Mouse (Mus musculus) olfactory bulb, adult 2 months (tissue): ENCODE results near the gene Vsx1.

ENCODE experiments used
- CTCF ChIP-seq: fragments of 200-500 bp; IDR thresholded peaks from 2 replicates; pipeline ENCODE4 v1.5.1; 2012; ENCODE audit warnings: low read depth, mild to moderate bottlenecking, low read length, moderate library complexity; ENCODE audit not compliant: insufficient read depth
- POLR2A ChIP-seq: fragments of 200-500 bp; IDR thresholded peaks from 2 replicates; pipeline ENCODE4 v1.6.1; 2012; ENCODE audit warnings: mild to moderate bottlenecking, low read depth, low read length, moderate library complexity; ENCODE audit not compliant: insufficient read depth

DNA sequence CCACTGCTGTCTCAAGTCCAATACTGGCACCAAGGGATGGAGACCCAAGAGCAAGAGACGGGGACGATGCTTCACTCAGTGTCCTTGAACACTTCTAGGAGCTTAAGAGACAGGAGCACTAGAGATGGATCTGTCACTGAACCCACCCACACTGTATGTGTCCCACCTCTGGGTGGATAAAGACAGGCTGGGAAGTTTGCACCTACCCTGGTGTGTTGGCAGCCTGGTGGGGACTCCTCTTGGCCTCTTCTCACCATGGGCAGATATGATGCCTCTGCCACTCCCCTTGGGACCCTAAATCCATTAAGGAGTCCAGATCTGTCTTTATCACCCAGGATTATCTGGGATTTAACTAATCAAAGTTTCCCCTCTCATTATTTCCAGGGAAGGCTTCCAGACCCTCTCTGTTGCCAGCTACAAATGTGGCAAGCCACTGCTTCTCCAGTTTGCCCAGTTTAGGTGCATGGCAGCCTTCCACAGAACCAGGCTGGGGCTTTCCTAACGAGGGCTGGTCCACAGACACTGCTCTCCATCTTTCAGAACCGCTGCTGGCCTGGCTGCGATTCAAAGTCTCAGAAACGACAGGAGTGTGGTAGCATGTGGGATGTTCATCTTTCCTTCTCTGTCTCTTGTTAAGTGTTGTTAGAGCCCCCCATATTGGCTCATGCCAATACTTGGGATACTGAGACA is 2.5 kb upstream of the Vsx1 start:
- no peak for TF ChIP-seq POLR2A
- no peak for TF ChIP-seq CTCF
